Mouse (Mus musculus) neutrophil, adult 83 days (primary cell): ENCODE measurements around the gene Ubc. TPM values are rescaled to one million over a fixed set of nuclear protein-coding genes. Genes with fewer than 3 reads are reported as not detected.

ENCODE experiments used
- total RNA-seq, 2 experiments: library from RNA; stranded (reverse); gene quantifications; one replicate each; pipeline ENCODE4 v1.2.4; 2023

The Ubc gene
- 1,000 to 10,000 TPM; 2,261 to 2,512 TPM for total RNA-seq

DNA sequence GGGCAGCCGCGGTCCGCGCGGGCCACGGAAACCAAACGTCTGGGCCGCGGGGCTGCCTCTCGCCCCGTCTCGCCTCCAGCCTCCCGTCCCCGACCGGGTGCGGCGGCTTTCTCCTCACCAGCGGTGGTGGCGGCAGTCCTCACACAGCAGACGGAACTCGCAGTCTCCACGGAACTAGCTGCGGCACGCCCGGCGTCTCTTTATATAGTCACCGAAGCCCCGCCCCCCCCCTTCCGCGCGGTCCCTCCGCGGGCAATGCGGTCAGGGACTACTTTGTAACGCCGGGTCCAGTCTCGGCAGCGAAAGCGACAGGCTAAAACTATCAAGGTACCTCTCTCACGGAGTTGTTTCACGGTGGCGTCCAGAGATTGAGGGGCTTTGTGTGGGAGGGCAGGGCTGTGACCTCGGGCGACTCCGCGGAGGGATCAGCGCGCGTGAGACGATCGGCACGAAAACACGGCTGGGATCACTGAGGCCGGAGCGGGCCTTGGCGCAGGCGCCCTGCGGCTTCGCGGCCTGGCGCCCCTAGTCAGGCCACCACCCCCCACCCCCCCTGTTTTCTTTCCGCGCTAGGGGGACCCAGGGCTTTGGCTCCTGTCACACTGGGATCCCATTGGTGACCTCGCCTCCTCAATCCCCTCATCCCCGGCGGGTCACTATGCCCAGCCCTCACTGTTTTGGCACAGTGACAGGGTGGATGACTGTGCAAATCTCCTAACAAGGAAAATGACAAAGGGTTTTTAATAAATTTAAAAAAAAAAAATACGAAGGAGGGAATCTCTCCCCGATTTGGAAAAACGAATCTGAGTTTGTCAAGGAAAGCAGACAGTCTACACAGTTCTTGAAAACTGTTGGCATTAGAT, at the start of gene Ubc:
TSS of gene Ubc (minus strand) at position 624 of the 863 bp plus-strand sequence.

GRCm38 (mm10) chr5:125433793-125434337, 43.9 kb upstream of the Ubc start, which contains the start of gene Dhx37:
Gene Dhx37, minus strand, starts transcription at chr5:125434121.

GRCm38 (mm10) chr5:125389131-125389578, 847 bp downstream of the Ubc start, which contains the start of gene Gm10382:
Gene Gm10382, plus strand, starts transcription at chr5:125389322.

DNA sequence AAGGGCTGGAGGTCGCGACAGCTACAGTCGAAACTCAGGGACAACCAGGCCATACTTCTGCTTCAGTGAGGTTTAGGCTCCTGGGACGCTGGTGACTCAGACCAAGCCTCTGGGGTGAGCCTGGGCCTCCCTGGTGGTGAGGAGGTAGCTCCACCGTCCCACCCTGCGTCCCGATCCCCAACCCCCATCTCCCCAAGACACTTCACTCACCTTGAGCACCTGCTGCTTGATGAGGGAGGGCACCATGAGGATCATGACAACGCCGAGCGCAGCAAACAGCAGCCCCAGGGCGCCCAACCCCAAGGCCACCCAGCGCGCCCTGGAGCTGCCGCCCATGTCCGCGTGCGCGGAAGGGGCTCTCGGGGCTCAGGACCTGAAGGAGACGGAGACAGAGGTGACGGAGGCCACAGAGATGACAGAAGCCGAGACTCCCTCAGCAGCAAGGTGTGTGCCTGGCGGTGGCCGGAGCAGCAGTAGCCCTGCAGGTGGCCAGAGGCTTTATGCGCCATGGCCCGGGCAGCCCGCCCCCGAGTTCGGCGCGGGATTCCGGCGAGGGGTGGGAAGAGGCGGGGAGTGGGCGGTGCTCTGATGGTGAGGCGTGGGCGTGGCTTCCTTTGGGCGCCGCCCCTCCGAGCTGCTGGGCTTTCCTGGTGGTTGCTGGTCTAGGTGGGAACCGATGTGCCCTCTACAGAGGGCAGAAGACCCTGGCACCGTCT, 49.3 kb downstream of the Ubc start, which contains the start of gene Scarb1:
TSS of gene Scarb1 (minus strand) at position 548 of the 716 bp plus-strand sequence.

Other genes starting within 250 kb of the Ubc start
- gene Ncor2, start 211.0 kb downstream of the Ubc start, total RNA-seq = 10 to 100 TPM; 81.7 to 92.9 TPM
- 10 to 100 TPM; 59.4 to 67.0 TPM for gene Scarb1, start 49.1 kb downstream of the Ubc start, total RNA-seq
- 1 to 10 TPM; 2.0 to 2.3 TPM for gene Gm10382, start 880 bp downstream of the Ubc start, total RNA-seq
- 1 to 10 TPM; 8.1 to 9.6 TPM for gene Dhx37, start 43.9 kb upstream of the Ubc start, total RNA-seq
- 10 to 100 TPM; 24.4 to 25.3 TPM for gene Bri3bp, start 51.4 kb upstream of the Ubc start, total RNA-seq
- gene Aacs, start 85.6 kb upstream of the Ubc start, total RNA-seq = 10 to 100 TPM; 46.6 to 46.7 TPM
- 1 to 10 TPM in 1 of 2 experiments, under 1 TPM in 1; 0.77 to 1.7 TPM for gene Tmem132b, start 141.6 kb upstream of the Ubc start, total RNA-seq